Mouse (Mus musculus) cerebellum, adult 2 months (tissue): Measurements from ENCODE around the gene Gps2.

Source experiments
- CTCF ChIP-seq: fragments of 200-500 bp; IDR thresholded peaks from 2 replicates; pipeline ENCODE4 v1.5.1; 2011; ENCODE audit warnings: low read depth, mild to moderate bottlenecking, control low read depth, low read length, moderate library complexity, borderline replicate concordance; ENCODE audit not compliant: insufficient read depth
- POLR2A ChIP-seq: fragments of 200-500 bp; IDR thresholded peaks from 2 replicates; pipeline ENCODE4 v1.6.1; 2011; ENCODE audit warnings: low read length, control low read depth, borderline replicate concordance; ENCODE audit not compliant: insufficient read depth

- TF ChIP-seq CTCF (no peak), POLR2A (no peak)
Measured at GRCm38 (mm10) chr11:69915667-69916627, 2.3 kb downstream of the Gps2 start.
